Mouse (Mus musculus) erythroblast, embryonic 14.5 days (primary cell): ENCODE measurements around the gene Mrps7. TPM values are rescaled to one million over a fixed set of nuclear protein-coding genes. Genes with fewer than 3 reads are reported as not detected.
A peak's percentile ranks its signal among the peaks of the same experiment; 100 is the strongest.

Experiments used
- H3K27me3 ChIP-seq: 2 replicates; pipeline ENCODE4 v1.6.1; 2012; ENCODE audit warnings: inconsistent platforms; ENCODE audit not compliant: control insufficient read depth
- H3K36me3 ChIP-seq: 2 replicates; pipeline ENCODE4 v1.6.1; 2012; ENCODE audit warnings: mild to moderate bottlenecking, inconsistent platforms; ENCODE audit not compliant: control insufficient read depth
- H3K4me1 ChIP-seq: 2 replicates; pipeline ENCODE4 v1.6.1; 2012; ENCODE audit warnings: inconsistent platforms; ENCODE audit not compliant: control insufficient read depth
- H3K4me3 ChIP-seq: replicated peaks from 2 replicates; pipeline ENCODE3; 2012; ENCODE audit warnings: moderate library complexity, mild to moderate bottlenecking, inconsistent platforms
- H3K9me3 ChIP-seq: 2 replicates; pipeline ENCODE4 v1.6.1; 2012; ENCODE audit warnings: low read length, inconsistent platforms, mixed read lengths; ENCODE audit not compliant: control insufficient read depth
- GATA1 ChIP-seq: IDR thresholded peaks from 2 replicates; pipeline ENCODE4 v1.6.1; 2012; ENCODE audit warnings: low read length, inconsistent platforms, mixed read lengths
- TAL1 ChIP-seq: IDR thresholded peaks from 3 replicates; pipeline ENCODE4 v1.6.1; 2012; ENCODE audit warnings: low read length, inconsistent platforms, mixed read lengths
- polyA plus RNA-seq: library from polyadenylated mRNA; stranded (reverse); fragments of >175 nt; gene quantifications from 2 replicates; pipeline ENCODE4 v1.2.3, GENCODE M21; 2012

Mrps7 gene
- polyA plus RNA-seq, 1 experiment: 6.7 TPM

GRCm38 (mm10) chr11:115585573-115586100 is 18.1 kb upstream of the Mrps7 start:
- TF ChIP-seq GATA1 (no peak), TAL1 (no peak)
- no peaks in the 10 kb centered on the region for H3K9me3 ChIP-seq
- H3K4me1 ChIP-seq: no peaks in the 10 kb centered on the region
- H3K36me3 ChIP-seq: peaks cover 98% of the 10 kb centered on the region
- H3K4me3 ChIP-seq: no peak overlapping the region
- no peaks in the 10 kb centered on the region for H3K27me3 ChIP-seq

- no peak overlapping the region for H3K4me3 ChIP-seq
- H3K27me3 ChIP-seq: no peaks in the 10 kb centered on the region
- H3K9me3 ChIP-seq: no peaks in the 10 kb centered on the region
- TF ChIP-seq TAL1 (no peak), GATA1 (no peak)
- peaks cover 98% of the 10 kb centered on the region for H3K36me3 ChIP-seq
- no peaks in the 10 kb centered on the region for H3K4me1 ChIP-seq
Observed at GRCm38 (mm10) chr11:115586403-115586802, 17.3 kb upstream of the Mrps7 start.

- Histone ChIP-seq H3K27me3 (no peaks in the 10 kb centered on the region), H3K36me3 (peaks cover 97% of the 10 kb centered on the region), H3K9me3 (no peaks in the 10 kb centered on the region), H3K4me1 (no peaks in the 10 kb centered on the region), H3K4me3 (no peak overlapping the region)
- TF ChIP-seq TAL1 (no peak), GATA1 (no peak)
Observed at GRCm38 (mm10) chr11:115587984-115588383, 15.7 kb upstream of the Mrps7 start.

GRCm38 (mm10) chr11:115590526-115591075 is 13.1 kb upstream of the Mrps7 start:
- Histone ChIP-seq H3K4me1 (no peaks in the 10 kb centered on the region), H3K4me3 (no peak overlapping the region), H3K9me3 (no peaks in the 10 kb centered on the region), H3K36me3 (peaks cover 95% of the 10 kb centered on the region), H3K27me3 (no peaks in the 10 kb centered on the region)
- no peak for TF ChIP-seq TAL1
- TF ChIP-seq GATA1: no peak

GRCm38 (mm10) chr11:115595209-115595608 is 8.5 kb upstream of the Mrps7 start:
- Histone ChIP-seq H3K4me1 (peaks cover 11% of the 10 kb centered on the region), H3K9me3 (no peaks in the 10 kb centered on the region), H3K4me3 (no peak overlapping the region), H3K27me3 (no peaks in the 10 kb centered on the region), H3K36me3 (peaks cover 90% of the 10 kb centered on the region)
- TF ChIP-seq GATA1 (no peak), TAL1 (no peak)

GRCm38 (mm10) chr11:115598309-115598708 is 5.4 kb upstream of the Mrps7 start:
- H3K9me3 ChIP-seq: no peaks in the 10 kb centered on the region
- H3K36me3 ChIP-seq: peaks cover 85% of the 10 kb centered on the region
- no peak for TF ChIP-seq GATA1
- no peak for TF ChIP-seq TAL1

GRCm38 (mm10) chr11:115599722-115600121 is 4.0 kb upstream of the Mrps7 start:
- H3K9me3 ChIP-seq: no peaks in the 10 kb centered on the region
- peaks cover 45% of the 10 kb centered on the region for H3K4me1 ChIP-seq
- no peaks in the 10 kb centered on the region for H3K27me3 ChIP-seq
- peak overlapping the region; percentile 5 for H3K4me3 ChIP-seq
- TF ChIP-seq GATA1 (no peak), TAL1 (no peak)
- peaks cover 71% of the 10 kb centered on the region for H3K36me3 ChIP-seq

More at GRCm38 (mm10) chr11:115598309-115598708, 5.4 kb upstream of the Mrps7 start:
- H3K27me3 ChIP-seq: no peaks in the 10 kb centered on the region
- H3K4me3 ChIP-seq: no peak overlapping the region
- H3K4me1 ChIP-seq: peaks cover 40% of the 10 kb centered on the region

GRCm38 (mm10) chr11:115600743-115601142 is 3.0 kb upstream of the Mrps7 start:
- H3K36me3 ChIP-seq: peaks cover 72% of the 10 kb centered on the region
- no peak overlapping the region for H3K4me3 ChIP-seq
- no peaks in the 10 kb centered on the region for H3K9me3 ChIP-seq
- peaks cover 56% of the 10 kb centered on the region for H3K4me1 ChIP-seq
- no peaks in the 10 kb centered on the region for H3K27me3 ChIP-seq
- TF ChIP-seq TAL1: no peak

GRCm38 (mm10) chr11:115601174-115601573 is 2.6 kb upstream of the Mrps7 start:
- no peak overlapping the region for H3K4me3 ChIP-seq
- H3K4me1 ChIP-seq: peaks cover 56% of the 10 kb centered on the region
- H3K36me3 ChIP-seq: peaks cover 72% of the 10 kb centered on the region
- no peaks in the 10 kb centered on the region for H3K9me3 ChIP-seq
- TF ChIP-seq GATA1: no peak
- TF ChIP-seq TAL1: no peak
- no peaks in the 10 kb centered on the region for H3K27me3 ChIP-seq

GRCm38 (mm10) chr11:115603128-115603475 is 623 bp upstream of the Mrps7 start:
- H3K36me3 ChIP-seq: peaks cover 74% of the 10 kb centered on the region
- TF ChIP-seq TAL1 (no peak), GATA1 (no peak)
- peaks cover 57% of the 10 kb centered on the region for H3K4me1 ChIP-seq

More at GRCm38 (mm10) chr11:115603128-115603475, 623 bp upstream of the Mrps7 start:
- H3K4me3 ChIP-seq: peak overlapping the region; percentile 70
- H3K9me3 ChIP-seq: no peaks in the 10 kb centered on the region
- no peaks in the 10 kb centered on the region for H3K27me3 ChIP-seq
